Mouse (Mus musculus): ENCODE measurements at regions not wholly inside any gene's neighbourhood (a gene's known extent, or its start where the extent isn't known, plus 50 kb on each side); places are given as distances from the start of the nearest gene placed in this dataset.

GRCm38 (mm10) chr17:83135441-83136120 is 79.5 kb upstream of the Pkdcc start:
- in situ Hi-C loops (cut with MboI, MseI) = no loop called here

GRCm38 (mm10) chr17:83136267-83136666 is 78.8 kb upstream of the Pkdcc start:
- in situ Hi-C loops (cut with MboI, MseI) = no loop called here

- in situ Hi-C loops (cut with MboI, MseI) = no loop called here
These were observed 77.4 kb upstream of the Pkdcc start for GRCm38 (mm10) chr17:83137720-83138119.

- in situ Hi-C loops (cut with MboI, MseI) = no loop called here
These were observed 76.3 kb upstream of the Pkdcc start for GRCm38 (mm10) chr17:83138493-83139417.

- in situ Hi-C loops (cut with MboI, MseI) = no loop called here
These were observed 66.6 kb upstream of the Pkdcc start for GRCm38 (mm10) chr17:83148371-83148929.

- in situ Hi-C loops (cut with MboI, MseI) = no loop called here
These were observed 65.8 kb upstream of the Pkdcc start for GRCm38 (mm10) chr17:83149336-83149735.

DNA sequence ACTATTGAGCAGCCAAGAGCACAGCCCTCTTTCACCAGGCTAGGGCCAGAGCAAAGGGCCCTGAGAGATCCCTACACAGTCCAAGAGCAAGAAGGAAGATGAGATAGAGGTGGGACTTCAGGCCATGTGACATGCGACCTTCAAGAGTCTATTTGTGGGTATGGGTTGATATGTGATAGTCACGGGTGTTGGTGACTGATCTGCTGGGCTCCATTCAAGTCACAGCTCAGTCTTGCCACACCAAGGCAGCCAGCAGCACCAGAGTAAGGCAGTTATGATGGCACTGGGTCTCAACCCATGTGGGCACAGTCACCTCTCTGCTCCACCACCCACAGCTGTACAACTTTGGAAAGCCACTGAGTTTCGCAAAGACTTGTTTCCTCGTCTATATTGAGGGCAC is 60.0 kb upstream of the Pkdcc start:
- in situ Hi-C loops (cut with MboI, MseI) = no loop called here

GRCm38 (mm10) chr17:83156682-83157081 is 58.4 kb upstream of the Pkdcc start:
- in situ Hi-C loops (cut with MboI, MseI) = no loop called here

- in situ Hi-C loops (cut with MboI, MseI) = no loop called here
These were observed 57.0 kb upstream of the Pkdcc start for GRCm38 (mm10) chr17:83158053-83158452.

- in situ Hi-C loops (cut with MboI, MseI) = no loop called here
These were observed 56.4 kb upstream of the Pkdcc start for GRCm38 (mm10) chr17:83158652-83159051.

DNA sequence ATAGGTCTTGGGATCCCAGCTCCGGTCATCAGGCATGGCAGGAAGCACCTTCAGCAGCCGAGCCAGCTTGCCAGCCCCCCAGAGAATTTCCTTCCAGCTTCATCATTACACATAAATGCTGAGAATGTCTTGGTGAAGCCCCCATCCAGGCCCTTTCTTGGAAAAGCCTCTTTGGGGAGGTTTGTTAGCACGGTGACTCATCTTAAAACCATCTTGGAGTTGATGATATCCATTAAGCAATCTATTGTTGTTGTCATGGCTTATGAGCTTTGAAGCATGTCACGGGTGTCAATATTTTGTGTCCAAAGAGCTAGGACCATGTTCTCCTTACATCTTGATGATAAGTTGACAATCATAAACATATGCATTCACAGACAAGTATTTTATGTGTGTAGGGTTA is 55.5 kb upstream of the Pkdcc start:
- in situ Hi-C loops (cut with MboI, MseI) = no loop called here

GRCm38 (mm10) chr17:83160296-83160695 is 54.8 kb upstream of the Pkdcc start:
- in situ Hi-C loops (cut with MboI, MseI) = no loop called here

DNA sequence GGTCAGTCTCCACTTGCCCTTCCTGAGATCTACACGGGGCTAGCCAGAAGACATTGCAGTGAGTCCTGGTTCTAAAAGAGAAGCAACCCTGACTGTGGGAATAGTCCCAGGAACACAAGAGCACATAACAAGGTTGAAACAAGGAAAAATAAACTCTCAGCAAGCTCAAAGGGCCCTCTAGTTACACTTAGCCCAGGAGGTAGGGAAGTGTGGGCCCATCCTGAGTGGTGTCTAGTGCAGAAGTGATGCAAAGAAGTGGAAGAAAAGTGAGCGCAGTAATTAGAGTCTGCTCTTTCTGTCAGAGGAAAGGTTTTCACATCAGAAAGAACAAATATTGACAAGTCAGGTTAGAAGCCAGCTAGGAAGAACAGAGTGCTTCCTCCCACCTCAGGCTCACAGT is 53.4 kb upstream of the Pkdcc start:
- in situ Hi-C loops (cut with MboI, MseI) = no loop called here

- in situ Hi-C loops (cut with MboI, MseI) = no loop called here
These were observed 51.0 kb upstream of the Pkdcc start for GRCm38 (mm10) chr17:83163952-83164560.

GRCm38 (mm10) chr17:83164728-83165127 is 50.4 kb upstream of the Pkdcc start:
- in situ Hi-C loops (cut with MboI, MseI) = no loop called here

GRCm38 (mm10) chr17:83165140-83165539 is 50.0 kb upstream of the Pkdcc start:
- in situ Hi-C loops (cut with MboI, MseI) = no loop called here
